Mouse (Mus musculus): ENCODE results near the gene Hivep2. TPM values are rescaled to one million over a fixed set of nuclear protein-coding genes. Genes with fewer than 3 reads are reported as not detected.

Gene Hivep2
- total RNA-seq, 1 experiment from 2014 or later: 7.4 TPM

- 0 out of 4 replicates have a peak, but pooled peaks of 1 of the 2 experiments have one; percentile 9 for ATAC-seq (replicated peaks in 1 of 2; ENCODE audit: insufficient read depth in 1 of 2, low FRiP score in 2 of 2, low TSS enrichment in 1 of 2, low read depth in 1 of 2, poor library complexity in 2 of 2, severe bottlenecking in 2 of 2)
Measured at GRCm38 (mm10) chr10:14085241-14085659, 119.4 kb downstream of the Hivep2 start.

- peak; percentile 71 to 79 for ATAC-seq (replicated peaks in 1 of 2; ENCODE audit: insufficient read depth in 1 of 2, low FRiP score in 2 of 2, low TSS enrichment in 1 of 2, low read depth in 1 of 2, poor library complexity in 2 of 2, severe bottlenecking in 2 of 2)
Measured at GRCm38 (mm10) chr10:14085882-14086515, 120.1 kb downstream of the Hivep2 start.

GRCm38 (mm10) chr10:14087316-14087715, 121.4 kb downstream of the Hivep2 start:
- ATAC-seq (replicated peaks in 1 of 2; ENCODE audit: insufficient read depth in 1 of 2, low FRiP score in 2 of 2, low TSS enrichment in 1 of 2, low read depth in 1 of 2, poor library complexity in 2 of 2, severe bottlenecking in 2 of 2): no peak

GRCm38 (mm10) chr10:14089488-14089887, 123.6 kb downstream of the Hivep2 start:
- ATAC-seq (replicated peaks in 1 of 2; ENCODE audit: insufficient read depth in 1 of 2, low FRiP score in 2 of 2, low TSS enrichment in 1 of 2, low read depth in 1 of 2, poor library complexity in 2 of 2, severe bottlenecking in 2 of 2): no peak

GRCm38 (mm10) chr10:14094033-14094432, 128.2 kb downstream of the Hivep2 start:
- ATAC-seq (replicated peaks in 1 of 2; ENCODE audit: insufficient read depth in 1 of 2, low FRiP score in 2 of 2, low TSS enrichment in 1 of 2, low read depth in 1 of 2, poor library complexity in 2 of 2, severe bottlenecking in 2 of 2): no peak

GRCm38 (mm10) chr10:14096045-14096444, 130.2 kb downstream of the Hivep2 start:
- no peak for ATAC-seq (replicated peaks in 1 of 2; ENCODE audit: insufficient read depth in 1 of 2, low FRiP score in 2 of 2, low TSS enrichment in 1 of 2, low read depth in 1 of 2, poor library complexity in 2 of 2, severe bottlenecking in 2 of 2)

- ATAC-seq (replicated peaks in 1 of 2; ENCODE audit: insufficient read depth in 1 of 2, low FRiP score in 2 of 2, low TSS enrichment in 1 of 2, low read depth in 1 of 2, poor library complexity in 2 of 2, severe bottlenecking in 2 of 2): no peak
Measured at GRCm38 (mm10) chr10:14099182-14099581, 133.3 kb downstream of the Hivep2 start.

- ATAC-seq (replicated peaks in 1 of 2; ENCODE audit: insufficient read depth in 1 of 2, low FRiP score in 2 of 2, low TSS enrichment in 1 of 2, low read depth in 1 of 2, poor library complexity in 2 of 2, severe bottlenecking in 2 of 2): no peak
Measured at GRCm38 (mm10) chr10:14100041-14100440, 134.2 kb downstream of the Hivep2 start.

- no peak for ATAC-seq (replicated peaks in 1 of 2; ENCODE audit: insufficient read depth in 1 of 2, low FRiP score in 2 of 2, low TSS enrichment in 1 of 2, low read depth in 1 of 2, poor library complexity in 2 of 2, severe bottlenecking in 2 of 2)
Measured at GRCm38 (mm10) chr10:14100847-14101246, 135.0 kb downstream of the Hivep2 start.

- ATAC-seq (replicated peaks in 1 of 2; ENCODE audit: insufficient read depth in 1 of 2, low FRiP score in 2 of 2, low TSS enrichment in 1 of 2, low read depth in 1 of 2, poor library complexity in 2 of 2, severe bottlenecking in 2 of 2): no peak
Measured at GRCm38 (mm10) chr10:14101966-14102365, 136.1 kb downstream of the Hivep2 start.

- ATAC-seq (replicated peaks in 1 of 2; ENCODE audit: insufficient read depth in 1 of 2, low FRiP score in 2 of 2, low TSS enrichment in 1 of 2, low read depth in 1 of 2, poor library complexity in 2 of 2, severe bottlenecking in 2 of 2): no peak
Measured at GRCm38 (mm10) chr10:14107980-14108671, 142.3 kb downstream of the Hivep2 start.

- no peak for ATAC-seq (replicated peaks in 1 of 2; ENCODE audit: insufficient read depth in 1 of 2, low FRiP score in 2 of 2, low TSS enrichment in 1 of 2, low read depth in 1 of 2, poor library complexity in 2 of 2, severe bottlenecking in 2 of 2)
Measured at GRCm38 (mm10) chr10:14115846-14116245, 150.0 kb downstream of the Hivep2 start.

GRCm38 (mm10) chr10:14116978-14117377, 151.1 kb downstream of the Hivep2 start:
- ATAC-seq (replicated peaks in 1 of 2; ENCODE audit: insufficient read depth in 1 of 2, low FRiP score in 2 of 2, low TSS enrichment in 1 of 2, low read depth in 1 of 2, poor library complexity in 2 of 2, severe bottlenecking in 2 of 2): no peak

GRCm38 (mm10) chr10:14119201-14119600, 153.3 kb downstream of the Hivep2 start:
- no peak for ATAC-seq (replicated peaks in 1 of 2; ENCODE audit: insufficient read depth in 1 of 2, low FRiP score in 2 of 2, low TSS enrichment in 1 of 2, low read depth in 1 of 2, poor library complexity in 2 of 2, severe bottlenecking in 2 of 2)

GRCm38 (mm10) chr10:14120512-14120911, 154.6 kb downstream of the Hivep2 start:
- ATAC-seq (replicated peaks in 1 of 2; ENCODE audit: insufficient read depth in 1 of 2, low FRiP score in 2 of 2, low TSS enrichment in 1 of 2, low read depth in 1 of 2, poor library complexity in 2 of 2, severe bottlenecking in 2 of 2): no peak

- ATAC-seq (replicated peaks in 1 of 2; ENCODE audit: insufficient read depth in 1 of 2, low FRiP score in 2 of 2, low TSS enrichment in 1 of 2, low read depth in 1 of 2, poor library complexity in 2 of 2, severe bottlenecking in 2 of 2): no peak
Measured at GRCm38 (mm10) chr10:14127826-14128225, 162.0 kb downstream of the Hivep2 start.

- ATAC-seq (replicated peaks in 1 of 2; ENCODE audit: insufficient read depth in 1 of 2, low FRiP score in 2 of 2, low TSS enrichment in 1 of 2, low read depth in 1 of 2, poor library complexity in 2 of 2, severe bottlenecking in 2 of 2): no peak
Measured at GRCm38 (mm10) chr10:14130270-14130669, 164.4 kb downstream of the Hivep2 start.

GRCm38 (mm10) chr10:14131307-14131706, 165.4 kb downstream of the Hivep2 start:
- no peak for ATAC-seq (replicated peaks in 1 of 2; ENCODE audit: insufficient read depth in 1 of 2, low FRiP score in 2 of 2, low TSS enrichment in 1 of 2, low read depth in 1 of 2, poor library complexity in 2 of 2, severe bottlenecking in 2 of 2)

- no peak for ATAC-seq (replicated peaks in 1 of 2; ENCODE audit: insufficient read depth in 1 of 2, low FRiP score in 2 of 2, low TSS enrichment in 1 of 2, low read depth in 1 of 2, poor library complexity in 2 of 2, severe bottlenecking in 2 of 2)
Measured at GRCm38 (mm10) chr10:14132061-14132460, 166.2 kb downstream of the Hivep2 start.

All from hematopoietic stem cell, adult 5-6 weeks (primary cell).